Comparison of ENCODE assay signal across 8 mouse cellular contexts in genomic region chr1:183296465-183296864, GRCm38 (mm10). TPM values are rescaled to one million over a fixed set of nuclear protein-coding genes. Genes with fewer than 3 reads are reported as not detected.
A peak's percentile ranks its signal among the peaks of the same experiment; 100 is the strongest.
DNase-seq lines count a peak whose midpoint lies in the region; ATAC-seq and TF ChIP-seq lines count a peak whose summit lies in the region.

Gene Aida (plus strand): TSS chr1:183296590.

- peak; percentile 71 for DNase-seq in CD4-positive, CD25-positive, alpha-beta regulatory T cell, adult 2 months (ENCODE audit: low read depth, low spot score)
- peak; percentile 73 for DNase-seq in ZHBTc4 (ENCODE audit: low read depth, low spot score)
- DNase-seq in layer of hippocampus, adult 9-11 months: peak; percentile 39
- no peak for DNase-seq in lung, adult 2 months
- no peak for DNase-seq in urinary bladder, postnatal 14 days (ENCODE audit: low spot score)

- H3K4me3 ChIP-seq in embryonic fibroblast, embryonic 13.5 days (ENCODE audit: insufficient read depth, low read length): peak within 1 kb of the TSS; percentile 77
- peak within 1 kb of the TSS; percentile 58 for H3K4me3 ChIP-seq in heart, embryonic 15.5 days
- peak within 1 kb of the TSS; percentile 97 for H3K4me3 ChIP-seq in lung, adult 2 months (replicated peaks; ENCODE audit: extremely low read depth, low read depth, low read length)

- TF ChIP-seq POLR2A in embryonic fibroblast, embryonic 13.5 days (IDR thresholded peaks at IDR 0.05; ENCODE audit: low read depth, low read length): no peak
- no peak for TF ChIP-seq POLR2A in lung, adult 2 months (IDR thresholded peaks at IDR 0.05; ENCODE audit: borderline replicate concordance, extremely low read depth, low read depth, low read length)

- H3K27ac ChIP-seq in embryonic fibroblast, embryonic 13.5 days (ENCODE audit: insufficient read depth, low read length): peak within 1 kb of the TSS; percentile 92
- H3K27ac ChIP-seq in heart, embryonic 15.5 days: peak within 1 kb of the TSS; percentile 76

- no peak; the same call in 1 of the 2 replicates for ATAC-seq in heart, embryonic 15.5 days (replicated peaks; ENCODE audit: insufficient number of reproducible peaks, insufficient read depth, low FRiP score, low read depth)
- ATAC-seq in neutrophil, adult 5-6 weeks (ENCODE audit: extremely low read depth, insufficient number of reproducible peaks, low FRiP score, poor library complexity, severe bottlenecking): peak; percentile 2; the same call in 1 of the 2 replicates

- no peaks in the 10 kb centered on the region; the same call in 1 of the 2 replicates for H3K4me1 ChIP-seq in embryonic fibroblast, embryonic 13.5 days (ENCODE audit: control insufficient read depth, insufficient read depth, low read length)
- no peaks in the 10 kb centered on the region for H3K4me1 ChIP-seq in heart, embryonic 15.5 days (replicated peaks)
- H3K4me1 ChIP-seq in lung, adult 2 months (ENCODE audit: control insufficient read depth, insufficient read depth, low read length): no peaks in the 10 kb centered on the region

- H3K27me3 ChIP-seq in heart, embryonic 15.5 days: no peaks in the 10 kb centered on the region

- peak within 1 kb of the TSS; percentile 59 for H3K9ac ChIP-seq in heart, embryonic 15.5 days

- peak within 1 kb of the TSS; percentile 63 for H3K4me2 ChIP-seq in heart, embryonic 15.5 days

- under 1% methylated on average over 26 of the region's 26 CpGs for WGBS in heart, embryonic 15.5 days
- under 1% methylated on average over 26 of the region's 26 CpGs for WGBS in lung, adult 2 months

- H3K9me3 ChIP-seq in heart, embryonic 15.5 days (replicated peaks): no peaks in the 10 kb centered on the region

- TF ChIP-seq CTCF in embryonic fibroblast, embryonic 13.5 days (IDR thresholded peaks at IDR 0.05; ENCODE audit: borderline replicate concordance, insufficient read depth, low read length): no peak
- no peak for TF ChIP-seq CTCF in lung, adult 2 months (IDR thresholded peaks at IDR 0.05; ENCODE audit: insufficient read depth, low read length)

- H3K36me3 ChIP-seq in heart, embryonic 15.5 days: peaks cover 19% of the 10 kb centered on the region

RNA-seq across cellular contexts. Expression of gene Aida, which starts in this region (rescaled TPM):
- 138 and 159 TPM in 2 replicates for polyA plus RNA-seq in embryonic fibroblast, embryonic 13.5 days (2011; ENCODE audit: insufficient read length, low read depth, missing spikeins)
- 30.0 and 30.9 TPM in 2 replicates for polyA plus RNA-seq in heart, embryonic 15.5 days (2015; fragmentation: Nextera tagmentation; extraction: Ambion mirVana)
- polyA plus RNA-seq in lung, adult 2 months (2012; rRNA removed): 14.7 and 24.7 TPM in 2 replicates
- total RNA-seq in neutrophil, adult 5-6 weeks (2017): 123 and 137 TPM in 2 replicates

Comparison
In these comparisons a context has a peak if more than half of its experiments do, and no peak if none do; other contexts are left out.
1. DNase-seq: peak in CD4-positive, CD25-positive, alpha-beta regulatory T cell, adult 2 months (single experiment), ZHBTc4 (single experiment) and layer of hippocampus, adult 9-11 months (single experiment); none in lung, adult 2 months (single experiment) and urinary bladder, postnatal 14 days (single experiment).
2. Peak in every context shown above with its lines, with median percentiles within 50 percentile points of each other: H3K4me3 ChIP-seq.